Mouse (Mus musculus): Measurements from ENCODE around the gene Dthd1.

DNA sequence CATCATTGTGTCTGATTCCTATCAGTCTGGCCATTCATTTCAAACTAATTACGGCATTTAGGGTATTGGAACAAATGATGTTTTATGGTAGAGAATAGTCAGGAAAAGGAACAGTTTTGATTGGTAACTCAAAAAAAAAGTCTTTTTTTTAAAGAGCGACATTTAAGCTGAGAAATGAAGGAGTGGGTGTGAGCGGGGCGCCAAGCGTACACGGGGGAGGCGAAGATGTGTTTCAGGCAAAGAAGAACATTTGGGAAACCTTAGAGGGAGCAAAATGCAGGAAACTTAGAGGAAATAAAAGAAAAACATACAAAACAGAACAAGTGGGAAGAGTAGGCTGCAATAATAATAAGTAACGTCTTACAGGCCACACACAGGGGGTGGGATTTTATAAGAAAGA lies 35.8 kb upstream of the Dthd1 start:
- TF ChIP-seq CTCF (IDR thresholded peaks at IDR 0.05; ENCODE audit: borderline replicate concordance, insufficient read depth, low read depth, low read length) = no peak
- no peak for TF ChIP-seq POLR2A (IDR thresholded peaks at IDR 0.05; ENCODE audit: borderline replicate concordance, insufficient read depth, low read length)
